Mouse (Mus musculus): ENCODE results near the gene Zfp994.
"Not testable (repeated sequence)": the region's sequence is repeated elsewhere in the genome, so short reads cannot be mapped to it uniquely, and the experiment has no call there.

Zfp994 gene
- long read RNA-seq, experiment 1, partial matches to known transcripts = 0 of 4 reads
- long read RNA-seq, experiment 1, other reads (novel, unspliced or antisense) = 4 of 4 reads
- long read RNA-seq, experiment 2, full-length matches to known transcripts = 3 of 4 reads
- long read RNA-seq, experiment 2, partial matches to known transcripts = 0 of 4 reads
- long read RNA-seq, experiment 2, other reads (novel, unspliced or antisense) = 1 of 4 reads

- intact Hi-C loops (cut with DNase I) = loop anchor here (10.0 kb wide), 1 partner anchor 89 kb away; the partner anchor contains the start of gene CT030661.1
These were observed at the start of gene Zfp994 for GRCm38 (mm10) chr17:22225422-22226012. Zfp994 (minus strand) TSS chr17:22225616.

DNA sequence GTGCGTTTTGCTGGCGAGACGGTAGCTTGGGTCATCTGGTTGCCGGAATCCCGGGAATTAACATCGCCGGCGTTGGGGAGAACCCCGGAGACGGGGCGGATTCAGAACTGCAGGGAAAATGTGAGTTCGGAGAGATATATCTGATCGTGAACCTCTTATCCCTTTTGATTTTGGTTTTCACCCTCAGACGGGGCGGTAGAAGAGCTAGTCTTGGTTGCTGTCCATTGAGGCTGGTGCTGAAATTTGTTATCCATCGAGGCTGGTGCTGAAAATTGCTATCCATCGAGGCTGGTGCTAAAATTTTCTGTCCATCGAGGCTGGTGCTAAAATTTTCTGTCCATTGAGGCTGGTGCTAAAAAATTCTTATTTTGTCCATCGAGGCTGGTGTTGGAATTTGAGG, 5.3 kb upstream of the Zfp994 start:
- intact Hi-C loops (cut with DNase I) = not testable (repeated sequence)

DNA sequence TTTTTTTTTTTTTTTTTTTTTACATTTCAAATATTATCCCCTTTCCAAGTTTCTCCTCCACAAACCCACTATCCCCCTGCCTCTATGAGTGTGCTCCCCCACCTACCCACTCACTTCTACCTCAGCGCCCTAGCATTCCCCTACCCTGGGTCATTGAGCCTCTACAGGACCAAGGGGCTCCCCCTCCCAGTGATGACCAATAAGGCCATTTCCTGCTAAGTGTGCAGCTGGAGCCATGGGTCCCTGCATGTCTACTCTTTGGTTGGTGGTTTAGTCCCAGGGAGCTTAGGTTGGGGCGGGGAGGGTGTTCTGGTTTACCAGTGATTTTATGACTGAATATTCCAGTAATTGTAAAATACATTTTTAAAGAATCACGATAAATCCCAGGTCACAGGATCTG, 401 bp downstream of the Zfp994 start:
- intact Hi-C loops (cut with DNase I) = loop anchor here (10.0 kb wide), 1 partner anchor 90 kb away; the partner anchor contains the start of gene CT030661.1

DNA sequence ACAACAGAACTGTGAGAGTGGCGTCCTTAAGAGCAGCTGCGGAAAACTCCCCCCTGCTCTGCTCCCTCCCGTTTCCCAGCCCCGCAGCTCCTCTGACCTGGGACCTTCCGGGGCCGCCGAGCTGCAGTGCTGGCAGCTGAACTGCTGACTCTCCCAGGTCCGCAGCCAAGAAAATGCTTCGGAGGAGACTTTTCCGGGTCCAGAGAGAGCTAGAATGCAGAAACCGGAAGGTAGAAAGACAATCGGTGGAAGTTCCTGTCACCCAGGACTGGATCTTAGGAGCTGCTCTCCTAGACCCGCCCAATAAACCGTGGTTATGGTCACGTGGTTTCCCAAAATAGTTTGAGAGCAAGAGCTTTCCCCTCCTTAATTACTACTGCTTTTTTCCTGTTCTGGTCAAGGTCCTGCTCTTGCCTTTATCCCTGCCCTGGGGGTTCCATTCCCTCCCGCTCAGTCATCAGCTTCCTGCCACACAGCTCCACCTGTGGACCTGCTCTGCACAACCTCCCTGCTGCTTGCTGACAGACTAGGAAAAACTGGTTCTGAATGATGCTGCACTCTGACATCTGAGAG, 59.6 kb downstream of the Zfp994 start, which contains the start of gene Zfp947:
Gene Zfp947 (minus strand): TSS at position 469 of the 573 bp plus-strand sequence.
- intact Hi-C loops (cut with DNase I) = loop anchor here (10.0 kb wide), 1 partner anchor 249 kb away; no protein-coding TSS in a partner anchor

GRCm38 (mm10) chr17:22165304-22165703, 60.1 kb downstream of the Zfp994 start:
- intact Hi-C loops (cut with DNase I) = loop anchor here (10.0 kb wide), 1 partner anchor 249 kb away; no protein-coding TSS in a partner anchor

- intact Hi-C loops (cut with DNase I) = not testable (repeated sequence)
These were observed 71.5 kb downstream of the Zfp994 start for GRCm38 (mm10) chr17:22153951-22154350.
